Mouse (Mus musculus): Measurements from ENCODE around the gene Sgms1.

Gene Sgms1

GRCm38 (mm10) chr19:32271455-32272200, 117.9 kb downstream of the Sgms1 start:
- no peak for DNase-seq (ENCODE audit: low read depth, low spot score)

GRCm38 (mm10) chr19:32269844-32270176, 119.7 kb downstream of the Sgms1 start:
- no peak for DNase-seq (ENCODE audit: low read depth, low spot score)

GRCm38 (mm10) chr19:32269141-32269843, 120.2 kb downstream of the Sgms1 start:
- no peak for DNase-seq (ENCODE audit: low read depth, low spot score)

GRCm38 (mm10) chr19:32268562-32268961, 121.0 kb downstream of the Sgms1 start:
- no peak for DNase-seq (ENCODE audit: low read depth, low spot score)

GRCm38 (mm10) chr19:32266385-32267252, 122.9 kb downstream of the Sgms1 start:
- peak; percentile 32 for DNase-seq (ENCODE audit: low read depth, low spot score)

- no peak for DNase-seq (ENCODE audit: low read depth, low spot score)
Observed at GRCm38 (mm10) chr19:32263753-32264152, 125.8 kb downstream of the Sgms1 start.

- no peak for DNase-seq (ENCODE audit: low read depth, low spot score)
Observed at GRCm38 (mm10) chr19:32262805-32263572, 126.5 kb downstream of the Sgms1 start.

GRCm38 (mm10) chr19:32260869-32261688, 128.4 kb downstream of the Sgms1 start:
- DNase-seq (ENCODE audit: low read depth, low spot score) = no peak

GRCm38 (mm10) chr19:32259830-32260229, 129.7 kb downstream of the Sgms1 start:
- no peak for DNase-seq (ENCODE audit: low read depth, low spot score)

GRCm38 (mm10) chr19:32259048-32259447, 130.5 kb downstream of the Sgms1 start:
- no peak for DNase-seq (ENCODE audit: low read depth, low spot score)

- DNase-seq (ENCODE audit: low read depth, low spot score) = no peak
Observed at GRCm38 (mm10) chr19:32258146-32258545, 131.4 kb downstream of the Sgms1 start.

- no peak for DNase-seq (ENCODE audit: low read depth, low spot score)
Observed at GRCm38 (mm10) chr19:32257616-32258015, 131.9 kb downstream of the Sgms1 start.

- no peak for DNase-seq (ENCODE audit: low read depth, low spot score)
Observed at GRCm38 (mm10) chr19:32256706-32257415, 132.7 kb downstream of the Sgms1 start.

- DNase-seq (ENCODE audit: low read depth, low spot score) = no peak
Observed at GRCm38 (mm10) chr19:32255429-32256185, 133.9 kb downstream of the Sgms1 start.

GRCm38 (mm10) chr19:32254739-32255344, 134.7 kb downstream of the Sgms1 start:
- DNase-seq (ENCODE audit: low read depth, low spot score) = peak; percentile 49

GRCm38 (mm10) chr19:32254204-32254603, 135.3 kb downstream of the Sgms1 start:
- DNase-seq (ENCODE audit: low read depth, low spot score) = no peak

GRCm38 (mm10) chr19:32252987-32253386, 136.5 kb downstream of the Sgms1 start:
- DNase-seq (ENCODE audit: low read depth, low spot score) = peak; percentile 55

GRCm38 (mm10) chr19:32252451-32252850, 137.1 kb downstream of the Sgms1 start:
- no peak for DNase-seq (ENCODE audit: low read depth, low spot score)
